Mouse (Mus musculus) heart, adult 2 months (tissue): ENCODE data around the gene Tmem199.

Experiments
- CTCF ChIP-seq: fragments of 200-600 bp; IDR thresholded peaks from 2 replicates; pipeline ENCODE4 v1.8.1; 2022; ENCODE audit warnings: antibody characterized with exemption, mild to moderate bottlenecking, moderate library complexity
- POLR2A ChIP-seq: fragments of 200-500 bp; IDR thresholded peaks from 2 replicates; pipeline ENCODE4 v1.6.1; 2011; ENCODE audit warnings: mild to moderate bottlenecking, low read depth, low read length, control low read depth; ENCODE audit not compliant: insufficient read depth

DNA sequence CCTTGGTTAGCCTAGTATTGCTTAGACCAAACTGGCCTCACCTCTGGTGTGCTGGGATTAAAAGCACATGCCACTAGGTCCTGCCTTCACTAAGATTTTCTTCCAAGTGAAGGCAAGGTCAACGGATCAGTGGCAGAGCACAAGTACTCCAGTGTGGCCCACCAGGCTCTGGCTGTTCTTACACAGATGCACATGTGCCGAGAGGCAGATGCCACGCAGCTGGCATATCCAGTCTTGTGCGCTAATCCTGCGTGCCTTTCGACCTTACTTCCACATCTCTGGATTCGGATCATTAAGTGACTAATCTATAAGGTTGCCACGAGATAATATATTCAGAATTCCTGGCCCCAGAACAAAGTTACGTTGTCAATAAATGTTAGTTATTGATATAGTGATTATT lies 46.9 kb downstream of the Tmem199 start:
- TF ChIP-seq CTCF (no peak), POLR2A (no peak)
